Mouse (Mus musculus): ENCODE measurements at regions not wholly inside any gene's neighbourhood (a gene's known extent, or its start where the extent isn't known, plus 50 kb on each side); places are given as distances from the start of the nearest gene placed in this dataset.

GRCm38 (mm10) chr4:12837097-12837426 is 665.2 kb upstream of the Fam92a start:
- in situ Hi-C loops (cut with MseI, MboI): no loop called here

DNA sequence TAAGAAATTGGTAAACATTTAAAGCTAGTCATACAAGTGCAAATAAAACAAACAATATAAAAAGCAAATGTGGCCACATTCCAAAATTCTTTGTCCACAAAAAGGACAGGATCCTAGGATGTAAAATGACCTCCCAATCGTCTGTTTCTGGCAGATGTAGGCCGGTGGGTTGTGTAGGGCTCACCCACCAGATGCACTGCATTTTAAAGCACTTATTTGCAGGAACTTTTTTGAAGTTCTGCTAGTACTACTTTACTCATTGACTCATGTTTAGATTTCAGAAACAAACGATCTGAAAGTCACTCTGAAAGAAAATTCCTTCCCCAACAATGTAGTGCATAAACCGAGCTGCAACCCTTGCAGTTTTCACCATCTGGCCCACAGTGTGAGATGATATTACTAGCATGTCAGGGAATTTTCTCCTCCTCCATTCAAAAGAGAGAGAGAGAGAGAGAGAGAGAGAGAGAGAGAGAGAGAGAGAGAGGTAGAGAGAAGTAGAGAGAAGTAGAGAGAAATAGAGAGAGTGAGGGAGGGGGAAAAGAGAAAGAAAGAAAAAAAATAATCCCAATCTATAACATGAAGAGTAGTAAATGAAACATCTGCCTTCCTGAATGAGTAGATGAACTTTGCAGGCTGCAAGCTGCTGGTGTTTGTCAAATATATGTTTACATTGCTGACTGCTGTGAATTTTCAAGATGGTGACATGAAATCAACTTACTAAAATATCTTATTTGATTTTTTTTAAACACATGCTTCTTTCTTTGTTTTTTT is 664.7 kb upstream of the Fam92a start:
- in situ Hi-C loops (cut with MseI, MboI): no loop called here

GRCm38 (mm10) chr4:12826419-12826818 is 654.6 kb upstream of the Fam92a start:
- in situ Hi-C loops (cut with MseI, MboI): no loop called here

DNA sequence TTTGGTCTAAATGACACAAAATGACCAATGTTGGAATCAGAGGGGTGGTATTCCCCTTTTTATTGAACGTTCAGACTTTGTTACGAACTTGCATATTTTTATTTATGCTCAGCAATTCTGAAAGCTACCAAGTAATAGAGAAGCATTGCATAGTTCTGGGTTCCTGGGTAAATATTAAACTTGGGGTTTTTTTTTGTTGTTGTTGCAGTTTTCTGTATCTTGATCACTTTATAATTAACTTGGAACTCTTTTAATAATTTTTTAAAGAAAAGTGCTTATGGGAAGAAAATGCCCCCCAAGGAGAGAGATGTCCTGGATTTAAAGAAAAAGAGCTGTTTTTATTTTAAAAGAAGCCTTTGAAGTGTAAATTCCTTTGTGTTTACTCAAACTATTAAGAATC is 642.4 kb upstream of the Fam92a start:
- in situ Hi-C loops (cut with MseI, MboI): no loop called here

DNA sequence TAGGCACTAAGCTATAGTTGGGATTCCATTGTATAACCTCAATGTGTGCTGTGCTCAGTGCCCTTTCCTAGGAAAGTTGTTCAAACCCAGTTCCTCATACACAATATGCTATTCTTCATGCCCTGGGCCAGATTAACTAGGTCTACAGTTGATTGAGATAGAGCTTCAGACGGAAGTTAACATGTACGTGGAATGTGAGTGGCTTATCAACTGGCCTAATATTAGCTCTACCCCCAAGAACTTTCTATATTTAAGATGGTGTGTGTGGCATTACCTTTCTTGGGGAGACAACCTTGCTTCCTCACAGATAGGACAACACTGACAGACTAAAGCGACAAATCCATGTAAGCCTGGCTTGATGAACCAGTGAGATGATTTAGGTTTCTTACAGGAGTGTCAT is 629.4 kb upstream of the Fam92a start:
- in situ Hi-C loops (cut with MseI, MboI): no loop called here

GRCm38 (mm10) chr4:12799564-12799963 is 627.7 kb upstream of the Fam92a start:
- in situ Hi-C loops (cut with MseI, MboI): no loop called here

- in situ Hi-C loops (cut with MseI, MboI): no loop called here
Observed at GRCm38 (mm10) chr4:12792764-12793422, 621.1 kb upstream of the Fam92a start.

DNA sequence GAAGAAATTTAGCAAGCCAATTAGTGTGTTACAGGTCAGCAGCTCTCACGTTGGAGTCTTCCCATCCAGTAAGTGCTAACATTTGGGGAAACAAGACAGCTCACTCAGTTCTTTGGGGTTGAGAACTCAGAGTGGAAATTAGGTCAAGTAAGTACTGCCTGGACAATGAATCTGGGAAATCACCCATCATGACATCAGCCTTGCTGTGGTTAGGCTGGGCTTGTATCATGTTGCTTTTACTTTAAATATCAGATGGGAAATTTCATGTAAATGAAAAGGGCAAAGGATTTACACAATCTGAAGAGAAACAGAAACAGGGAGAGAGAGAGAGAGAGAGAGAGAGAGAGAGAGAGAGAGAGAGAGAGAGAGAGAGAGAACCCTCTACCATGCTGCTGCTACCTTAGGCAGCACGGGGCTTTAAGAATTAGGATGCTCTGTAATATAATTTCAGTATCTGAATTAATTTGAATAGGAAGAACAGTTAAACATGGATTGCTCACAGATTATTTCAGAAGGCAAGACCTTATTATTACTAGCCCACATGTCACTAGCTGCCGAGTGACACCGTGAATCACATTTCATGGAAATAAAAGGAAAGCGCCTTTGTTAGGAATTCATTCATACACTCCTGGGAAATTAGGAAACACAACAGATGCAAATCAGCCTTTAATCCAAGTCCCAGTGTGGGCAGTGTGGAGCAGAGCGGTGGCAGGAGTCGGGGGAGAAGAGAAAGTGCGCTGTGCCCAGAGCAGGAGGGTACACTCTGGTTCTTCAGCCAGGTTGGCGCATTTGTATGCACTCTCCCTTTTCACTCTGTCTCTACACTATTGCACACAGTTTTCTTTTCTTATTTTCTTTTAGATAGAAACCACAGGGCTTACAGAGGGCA is 620.2 kb upstream of the Fam92a start:
- in situ Hi-C loops (cut with MseI, MboI): no loop called here

- in situ Hi-C loops (cut with MseI, MboI): no loop called here
Observed at GRCm38 (mm10) chr4:12785840-12786239, 614.0 kb upstream of the Fam92a start.

GRCm38 (mm10) chr4:12784479-12784878 is 612.7 kb upstream of the Fam92a start:
- in situ Hi-C loops (cut with MseI, MboI): no loop called here

GRCm38 (mm10) chr4:12784068-12784467 is 612.3 kb upstream of the Fam92a start:
- in situ Hi-C loops (cut with MseI, MboI): no loop called here

GRCm38 (mm10) chr4:12781969-12782904 is 610.4 kb upstream of the Fam92a start:
- in situ Hi-C loops (cut with MseI, MboI): no loop called here

DNA sequence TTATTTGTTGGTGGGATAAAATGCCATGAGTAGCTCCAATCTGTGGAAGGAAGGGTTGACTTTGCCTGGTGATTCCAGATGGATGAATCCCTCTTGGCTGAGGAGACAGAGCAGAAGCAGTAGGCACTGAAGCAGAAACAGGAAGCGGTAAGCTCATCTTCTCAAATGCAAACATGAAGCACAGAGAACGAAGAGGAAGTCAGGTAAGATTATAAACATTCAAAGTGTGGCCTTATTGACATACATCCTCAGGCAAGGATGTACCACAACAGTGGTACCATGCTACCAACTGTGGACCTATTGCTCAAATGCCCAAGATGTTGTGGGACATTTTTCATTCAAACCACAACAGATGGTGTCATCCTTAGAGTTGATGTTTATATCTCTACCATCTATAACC is 608.4 kb upstream of the Fam92a start:
- in situ Hi-C loops (cut with MseI, MboI): no loop called here

DNA sequence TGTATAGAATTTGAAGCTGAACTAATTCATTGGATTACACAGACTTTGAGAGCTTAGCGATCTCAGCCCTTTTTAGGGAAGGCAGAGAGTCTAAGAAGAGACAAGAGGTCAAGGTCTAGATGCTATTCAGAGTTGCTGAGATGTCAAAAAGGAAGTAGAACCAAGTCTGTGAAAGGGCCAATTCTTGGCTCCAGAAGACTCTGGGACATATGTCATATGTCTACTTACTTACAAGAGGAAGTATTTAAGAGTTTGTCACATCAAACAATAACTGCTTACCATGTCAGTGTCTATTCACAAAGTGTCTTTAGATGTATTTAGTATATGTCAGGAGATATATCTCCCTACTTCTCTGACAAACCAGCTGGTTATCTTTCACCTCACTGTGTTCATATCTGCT is 607.4 kb upstream of the Fam92a start:
- in situ Hi-C loops (cut with MseI, MboI): no loop called here

DNA sequence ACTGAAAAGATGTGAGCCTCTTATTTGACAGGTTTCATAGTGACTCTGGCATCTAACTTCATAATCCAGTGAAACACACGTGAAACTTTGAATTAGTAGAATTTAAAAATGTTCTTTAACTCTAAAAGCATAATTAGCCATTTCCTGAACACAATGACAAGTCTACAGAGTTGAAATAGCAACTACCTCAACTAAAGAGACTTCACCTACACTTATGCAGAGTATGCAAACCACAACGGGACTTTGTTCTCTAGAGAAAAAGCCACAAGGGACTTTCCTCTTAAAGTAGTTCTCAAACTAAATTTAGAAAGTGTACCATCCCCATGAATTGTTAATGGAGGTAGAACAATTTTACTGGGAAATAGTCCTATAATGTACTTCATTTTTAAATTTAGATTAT is 606.3 kb upstream of the Fam92a start:
- in situ Hi-C loops (cut with MseI, MboI): no loop called here

DNA sequence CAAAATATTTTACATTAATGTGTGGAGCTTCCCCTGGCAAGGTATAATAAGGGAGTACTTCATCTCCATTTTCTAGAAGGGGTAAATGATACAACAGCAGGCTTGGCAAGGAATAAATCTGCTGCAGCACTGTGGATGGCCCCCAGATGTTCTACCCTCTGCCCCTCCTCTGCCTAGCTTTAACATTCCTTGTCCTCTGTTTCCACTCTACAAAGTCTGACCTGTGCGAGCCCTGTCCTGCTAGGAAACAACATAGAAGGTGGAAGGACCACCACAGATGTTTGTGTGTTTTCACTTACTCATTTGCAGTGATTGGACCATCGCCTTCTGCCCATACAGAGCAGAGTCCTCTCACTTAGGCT is 604.4 kb upstream of the Fam92a start:
- in situ Hi-C loops (cut with MseI, MboI): no loop called here

GRCm38 (mm10) chr4:12775524-12776216 is 603.9 kb upstream of the Fam92a start:
- in situ Hi-C loops (cut with MseI, MboI): no loop called here

DNA sequence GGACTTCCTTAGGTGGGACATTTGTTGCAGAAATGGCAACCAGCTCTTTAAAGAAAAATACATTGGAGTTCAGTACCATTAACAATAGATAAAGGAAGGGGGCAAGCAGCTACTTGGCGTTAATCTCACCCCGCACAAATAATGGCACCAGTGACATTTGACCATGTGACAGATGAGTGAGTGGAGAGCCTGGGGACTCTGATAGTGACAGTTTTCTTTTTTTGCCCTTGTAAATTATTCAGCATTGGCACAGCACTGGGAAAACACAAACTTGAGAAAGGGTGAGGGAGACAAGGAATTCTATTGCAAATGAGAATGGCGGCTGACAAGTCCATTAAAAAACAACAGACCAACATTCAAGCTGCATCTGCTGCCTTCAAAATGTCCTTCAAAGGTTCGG is 603.3 kb upstream of the Fam92a start:
- in situ Hi-C loops (cut with MseI, MboI): no loop called here

DNA sequence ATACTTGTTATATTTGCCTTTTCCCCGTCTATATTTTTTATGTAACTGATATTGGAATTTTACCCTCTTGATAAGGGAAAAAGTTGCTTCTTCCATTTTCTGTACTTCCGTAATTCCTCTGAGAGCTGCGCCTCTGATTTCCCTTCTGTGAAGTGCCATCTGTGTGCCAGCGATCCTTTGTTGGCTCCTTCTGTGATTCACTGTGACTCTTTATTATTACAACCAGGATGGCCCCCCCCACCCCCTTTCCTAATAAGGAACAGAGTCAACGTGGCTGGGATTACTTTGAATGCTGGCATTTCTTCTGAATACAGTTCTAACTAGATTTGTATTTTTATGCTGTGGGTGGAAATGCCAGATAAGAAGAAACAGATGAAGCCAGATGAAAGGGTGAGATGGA is 602.9 kb upstream of the Fam92a start:
- in situ Hi-C loops (cut with MseI, MboI): no loop called here

DNA sequence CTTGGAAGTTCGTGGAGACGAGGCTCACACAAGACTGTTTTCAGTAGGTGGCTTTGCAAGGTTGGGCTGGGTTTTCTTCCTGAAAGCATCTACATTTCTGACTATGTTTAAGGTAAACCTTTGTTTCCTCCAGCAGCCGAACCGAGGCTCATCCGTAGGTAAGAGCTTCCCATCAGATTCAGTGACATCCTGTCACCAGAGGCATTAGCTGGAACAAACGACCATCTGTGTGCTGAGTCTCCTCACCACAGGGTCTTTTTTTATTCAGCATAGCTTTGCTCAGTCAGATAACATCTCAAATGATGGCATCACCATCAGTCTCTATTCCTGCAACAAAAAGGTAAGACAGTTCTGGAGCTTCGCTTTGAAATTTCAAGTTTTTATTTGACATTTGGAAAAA is 601.4 kb upstream of the Fam92a start:
- in situ Hi-C loops (cut with MseI, MboI): no loop called here

Measured in mouse trophoblast stem cell (cell line).